Mouse (Mus musculus) common myeloid progenitor, adult 5-6 weeks (primary cell): Measurements from ENCODE around the gene Olfr1378. TPM values are rescaled to one million over a fixed set of nuclear protein-coding genes. Genes with fewer than 3 reads are reported as not detected.

Experiments used
- ATAC-seq: replicated peaks from 2 replicates; pipeline ENCODE4 v1.8.0; 2016; ENCODE audit warnings: low read depth, mild to moderate bottlenecking, moderate TSS enrichment, inconsistent platforms; ENCODE audit not compliant: poor library complexity, severe bottlenecking
- total RNA-seq: library from RNA; stranded (forward); fragments of 200-1000, 187-1606 nt; gene quantifications from 2 replicates; pipeline ENCODE4 v1.2.3, GENCODE M21; 2017

Olfr1378 gene
- not detected in 2 replicates for total RNA-seq

GRCm38 (mm10) chr11:50966230-50966629 lies at the start of gene Olfr1378:
Gene Olfr1378 (plus strand): TSS chr11:50966530.
- no peak for ATAC-seq

- peak; percentile 17; the same call in 1 of the 2 replicates for ATAC-seq
These were observed 35.8 kb upstream of the Olfr1378 start for GRCm38 (mm10) chr11:50930469-50931014.

GRCm38 (mm10) chr11:50931021-50931420 lies 35.3 kb upstream of the Olfr1378 start:
- ATAC-seq, result peak; percentile 33

GRCm38 (mm10) chr11:50931451-50931866 lies 34.9 kb upstream of the Olfr1378 start, which contains the start of gene Zfp354b:
Gene Zfp354b (minus strand): TSS chr11:50931633.
- ATAC-seq, result peak; percentile 95

GRCm38 (mm10) chr11:50932040-50932439 lies 34.3 kb upstream of the Olfr1378 start:
- no peak for ATAC-seq

- ATAC-seq, result no peak
These were observed 27.9 kb upstream of the Olfr1378 start for GRCm38 (mm10) chr11:50938435-50938834.

GRCm38 (mm10) chr11:50939621-50940366 lies 26.5 kb upstream of the Olfr1378 start:
- peak; percentile 88 for ATAC-seq

- no peak for ATAC-seq
These were observed 23.9 kb upstream of the Olfr1378 start for GRCm38 (mm10) chr11:50942386-50942785.

- no peak for ATAC-seq
These were observed 22.8 kb upstream of the Olfr1378 start, which contains the start of gene 4933414I15Rik for GRCm38 (mm10) chr11:50943506-50943905. Gene 4933414I15Rik (minus strand): TSS chr11:50943765.

GRCm38 (mm10) chr11:50952290-50952689 lies 14.0 kb upstream of the Olfr1378 start:
- no peak for ATAC-seq

- no peak for ATAC-seq
These were observed 12.7 kb upstream of the Olfr1378 start, which contains the start of gene Prop1 for GRCm38 (mm10) chr11:50953665-50954064. Gene Prop1 (minus strand): TSS chr11:50953765.

GRCm38 (mm10) chr11:50964886-50965285 lies 1.4 kb upstream of the Olfr1378 start:
- 0 out of 2 replicates have a peak, but pooled peaks have one; percentile 18 for ATAC-seq

- no peak for ATAC-seq
These were observed 10.9 kb downstream of the Olfr1378 start for GRCm38 (mm10) chr11:50977216-50977615.

GRCm38 (mm10) chr11:50981667-50982066 lies 15.3 kb downstream of the Olfr1378 start, which contains the start of gene Olfr1377:
Gene Olfr1377 (plus strand): TSS chr11:50981967.
- no peak for ATAC-seq

- no peak for ATAC-seq
These were observed 37.0 kb downstream of the Olfr1378 start, which contains the start of gene Olfr51 for GRCm38 (mm10) chr11:51003296-51003695. Gene Olfr51 (plus strand): TSS chr11:51003596.

GRCm38 (mm10) chr11:51011821-51012220 lies 45.5 kb downstream of the Olfr1378 start:
- no peak for ATAC-seq

GRCm38 (mm10) chr11:51013936-51014335 lies 47.6 kb downstream of the Olfr1378 start, which contains the start of gene Olfr54:
Gene Olfr54 (plus strand): TSS chr11:51014236.
- ATAC-seq, result no peak

GRCm38 (mm10) chr11:51016341-51016740 lies 50.0 kb downstream of the Olfr1378 start:
- no peak for ATAC-seq
